Mouse (Mus musculus) layer of hippocampus, postnatal 14 days (tissue): ENCODE data around the gene Rab11fip3. TPM values are rescaled to one million over a fixed set of nuclear protein-coding genes. Genes with fewer than 3 reads are reported as not detected.

Source experiments
- DNase-seq, 2 experiments: peaks; one replicate each; pipeline ENCODE4 v3.0.0; 2021 to 2022; ENCODE audit warnings: low spot score in 2 of 2, mixed read lengths in 1 of 2
- total RNA-seq, 2 experiments: library from RNA; stranded (reverse); gene quantifications; 2 replicates each; pipeline ENCODE4 v1.2.3; 2021

Gene Rab11fip3
- total RNA-seq, 2 experiments from 2014 or later: 82.3 to 85.1 TPM

GRCm38 (mm10) chr17:26089905-26090632, 20.7 kb upstream of the Rab11fip3 start, which contains the start of gene Decr2:
Gene Decr2 (minus strand): TSS chr17:26090337.
- DNase-seq: peak; percentile 86 to 91

- DNase-seq: no peak
These were observed 17.8 kb upstream of the Rab11fip3 start for GRCm38 (mm10) chr17:26087059-26087564.

GRCm38 (mm10) chr17:26080867-26081266, 11.5 kb upstream of the Rab11fip3 start:
- DNase-seq: no peak

GRCm38 (mm10) chr17:26078851-26079250, 9.5 kb upstream of the Rab11fip3 start:
- no peak for DNase-seq

GRCm38 (mm10) chr17:26075246-26075645, 5.9 kb upstream of the Rab11fip3 start:
- no peak for DNase-seq

- DNase-seq: no peak
These were observed 781 bp upstream of the Rab11fip3 start for GRCm38 (mm10) chr17:26070136-26070535.

GRCm38 (mm10) chr17:26068024-26068830, 1.1 kb downstream of the Rab11fip3 start:
- no peak for DNase-seq

GRCm38 (mm10) chr17:26066488-26067020, 2.8 kb downstream of the Rab11fip3 start:
- no peak for DNase-seq

- DNase-seq: no peak
These were observed 4.4 kb downstream of the Rab11fip3 start for GRCm38 (mm10) chr17:26064916-26065315.

GRCm38 (mm10) chr17:26057787-26058567, 11.4 kb downstream of the Rab11fip3 start:
- no peak for DNase-seq

- no peak for DNase-seq
These were observed 12.1 kb downstream of the Rab11fip3 start for GRCm38 (mm10) chr17:26057278-26057677.

- DNase-seq: no peak
These were observed 14.2 kb downstream of the Rab11fip3 start for GRCm38 (mm10) chr17:26055164-26055563.

GRCm38 (mm10) chr17:26054133-26054845, 15.1 kb downstream of the Rab11fip3 start:
- no peak for DNase-seq

GRCm38 (mm10) chr17:26052706-26053105, 16.6 kb downstream of the Rab11fip3 start:
- no peak for DNase-seq

- DNase-seq: no peak
These were observed 17.3 kb downstream of the Rab11fip3 start for GRCm38 (mm10) chr17:26052074-26052473.

GRCm38 (mm10) chr17:26048118-26048517, 21.2 kb downstream of the Rab11fip3 start:
- no peak for DNase-seq

- peak; percentile 52 to 55 for DNase-seq
These were observed 22.9 kb downstream of the Rab11fip3 start for GRCm38 (mm10) chr17:26046253-26046997.

GRCm38 (mm10) chr17:26045285-26045684, 24.1 kb downstream of the Rab11fip3 start:
- DNase-seq: no peak

- DNase-seq: peak; percentile 74 to 87
These were observed 26.1 kb downstream of the Rab11fip3 start for GRCm38 (mm10) chr17:26043249-26043636.
